Mouse (Mus musculus) thymus, adult 2 months (tissue): ENCODE data around the gene Ssna1.
A peak's percentile ranks its signal among the peaks of the same experiment; 100 is the strongest.

Experiments used
- CTCF ChIP-seq: fragments of 200-500 bp; IDR thresholded peaks from 2 replicates; pipeline ENCODE4 v1.5.1; 2012; ENCODE audit warnings: mild to moderate bottlenecking, control low read depth, low read length, moderate library complexity, borderline replicate concordance; ENCODE audit not compliant: control insufficient read depth, poor library complexity, insufficient read depth; ENCODE audit errors: extremely low read depth
- POLR2A ChIP-seq: fragments of 200-500 bp; IDR thresholded peaks from 2 replicates; pipeline ENCODE4 v1.6.1; 2012; ENCODE audit warnings: mild to moderate bottlenecking, low read length, control low read depth, moderate library complexity; ENCODE audit not compliant: control insufficient read depth, poor library complexity, insufficient read depth; ENCODE audit errors: extremely low read depth

- TF ChIP-seq POLR2A (0 out of 2 replicates have a peak, but pooled peaks have one; percentile 75), CTCF (no peak)
Measured at GRCm38 (mm10) chr2:25224766-25225752, 47.2 kb downstream of the Ssna1 start.
